Mouse (Mus musculus) forebrain, postnatal 0 days (tissue): ENCODE measurements around the gene Timm8a2. TPM values are rescaled to one million over a fixed set of nuclear protein-coding genes. Genes with fewer than 3 reads are reported as not detected.

Experiments
- ATAC-seq: fragments of 200-750 bp; cut with Nextera tagmentation; 2 replicates; pipeline ENCODE4 v1.8.0; 2017; ENCODE audit warnings: mild to moderate bottlenecking, moderate library complexity
- DNase-seq: peaks from one replicate; pipeline ENCODE4 v3.0.0-alpha.2; 2015
- H3K27ac ChIP-seq: fragments of 300-500 bp; sonication (generic); 2 replicates; pipeline ENCODE4 v1.5.1; 2014; ENCODE audit warnings: low read depth, mild to moderate bottlenecking, antibody characterized with exemption, low read length, moderate library complexity, mixed read lengths
- H3K27me3 ChIP-seq: fragments of 300-500 bp; sonication (generic); 2 replicates; pipeline ENCODE4 v1.6.1; 2014; ENCODE audit warnings: mild to moderate bottlenecking, low read length, mixed read lengths; ENCODE audit not compliant: insufficient read depth
- H3K36me3 ChIP-seq: fragments of 300-500 bp; sonication (generic); 2 replicates; pipeline ENCODE4 v1.6.1; 2014; ENCODE audit warnings: mild to moderate bottlenecking, moderate library complexity; ENCODE audit not compliant: insufficient read depth
- H3K4me1 ChIP-seq: fragments of 300-500 bp; sonication (generic); 2 replicates; pipeline ENCODE4 v1.6.1; 2014; ENCODE audit warnings: antibody characterized with exemption; ENCODE audit not compliant: insufficient read depth
- H3K4me2 ChIP-seq: fragments of 300-500 bp; sonication (generic); 2 replicates; pipeline ENCODE4 v1.6.1; 2014; ENCODE audit warnings: low read depth, mild to moderate bottlenecking, moderate library complexity
- H3K4me3 ChIP-seq: fragments of 300-500 bp; sonication (generic); 2 replicates; pipeline ENCODE4 v1.5.1; 2014; ENCODE audit warnings: low read depth, low read length, mixed read lengths
- H3K9ac ChIP-seq: fragments of 300-500 bp; sonication (generic); 2 replicates; pipeline ENCODE4 v1.6.1; 2014; ENCODE audit warnings: mild to moderate bottlenecking
- H3K9me3 ChIP-seq: fragments of 300-500 bp; sonication (generic); 2 replicates; pipeline ENCODE4 v1.6.1; 2016; ENCODE audit warnings: low read length
- CTCF ChIP-seq: sonication (generic); IDR thresholded peaks from 2 replicates; pipeline ENCODE4 v1.5.1; 2016; ENCODE audit warnings: antibody characterized with exemption, control low read depth, low read depth
- WGBS: fragments of 180-500 bp; shearing (Covaris S2); extraction: QIAGEN DNeasy Blood & Tissue Kit; methylation state at CpG from one replicate; pipeline ENCODE4 v1.1.7; 2014; 5-methylcytosine and 5-hydroxymethylcytosine counted together
- polyA plus RNA-seq: library from polyadenylated mRNA; unstranded; fragments of >200 nt; fragmentation: Nextera tagmentation; extraction: Ambion mirVana; gene quantifications from 2 replicates; pipeline ENCODE4 v1.2.1, GENCODE M21; 2015
- total RNA-seq: library from RNA; depleted of rRNA; stranded (reverse); fragments of >200 nt; gene quantifications from 2 replicates; pipeline ENCODE4 v1.2.3, GENCODE M21; 2014; rRNA removed

The Timm8a2 gene
- total RNA-seq (1.2 TPM in 1 of 2 replicates, not detected in the other), polyA plus RNA-seq (not detected in 2 replicates)

GRCm38 (mm10) chr14:122034451-122034850 is at the start of gene Timm8a2:
Timm8a2 (plus strand) TSS chr14:122034674.
- Histone ChIP-seq H3K4me3 (no peak within 1 kb of the TSS), H3K4me2 (no peak within 1 kb of the TSS), H3K4me1 (no peaks in the 10 kb centered on the region), H3K9ac (no peak within 1 kb of the TSS), H3K27ac (no peak within 1 kb of the TSS), H3K9me3 (no peaks in the 10 kb centered on the region), H3K27me3 (no peaks in the 10 kb centered on the region), H3K36me3 (no peaks in the 10 kb centered on the region)
- 93% methylated on average over 13 of the region's 13 CpGs for WGBS
- ATAC-seq (no peak), DNase-seq (no peak)
- no peak for TF ChIP-seq CTCF

GRCm38 (mm10) chr14:121985477-121985876 is 49.0 kb upstream of the Timm8a2 start:
- ATAC-seq, result no peak
- no peak overlapping the region for H3K4me2 ChIP-seq
- H3K9me3 ChIP-seq, result no peaks in the 10 kb centered on the region
- H3K36me3 ChIP-seq, result no peaks in the 10 kb centered on the region
- H3K4me1 ChIP-seq, result no peaks in the 10 kb centered on the region
- no peak for TF ChIP-seq CTCF
- no peak overlapping the region for H3K27ac ChIP-seq
- 89% methylated on average over 3 of the region's 3 CpGs for WGBS
- H3K4me3 ChIP-seq, result no peak overlapping the region
- H3K27me3 ChIP-seq, result no peaks in the 10 kb centered on the region
- no peak overlapping the region for H3K9ac ChIP-seq
- DNase-seq, result no peak

GRCm38 (mm10) chr14:121986028-121986427 is 48.4 kb upstream of the Timm8a2 start:
- H3K9ac ChIP-seq, result no peak overlapping the region
- TF ChIP-seq CTCF, result no peak
- H3K4me3 ChIP-seq, result no peak overlapping the region
- DNase-seq, result no peak
- WGBS, result 88% methylated on average over 6 of the region's 6 CpGs
- no peak overlapping the region for H3K4me2 ChIP-seq
- no peaks in the 10 kb centered on the region for H3K9me3 ChIP-seq
- H3K4me1 ChIP-seq, result no peaks in the 10 kb centered on the region
- no peak for ATAC-seq
- no peak overlapping the region for H3K27ac ChIP-seq
- H3K27me3 ChIP-seq, result no peaks in the 10 kb centered on the region
- no peaks in the 10 kb centered on the region for H3K36me3 ChIP-seq

- Histone ChIP-seq H3K9ac (no peak overlapping the region), H3K27ac (no peak overlapping the region), H3K27me3 (no peaks in the 10 kb centered on the region), H3K9me3 (no peaks in the 10 kb centered on the region), H3K4me2 (no peak overlapping the region), H3K36me3 (no peaks in the 10 kb centered on the region), H3K4me1 (no peaks in the 10 kb centered on the region), H3K4me3 (no peak overlapping the region)
- no peak for TF ChIP-seq CTCF
- ATAC-seq (no peak), DNase-seq (no peak)
- 82% methylated on average over 1 of the region's 1 CpGs for WGBS
Observed at GRCm38 (mm10) chr14:121987287-121987686, 47.2 kb upstream of the Timm8a2 start.

GRCm38 (mm10) chr14:121987691-121988090 is 46.8 kb upstream of the Timm8a2 start:
- H3K27me3 ChIP-seq, result no peaks in the 10 kb centered on the region
- ATAC-seq, result no peak
- no peak overlapping the region for H3K27ac ChIP-seq
- no peak for DNase-seq
- H3K9me3 ChIP-seq, result no peaks in the 10 kb centered on the region
- no peaks in the 10 kb centered on the region for H3K4me1 ChIP-seq
- H3K36me3 ChIP-seq, result no peaks in the 10 kb centered on the region
- TF ChIP-seq CTCF, result no peak
- no peak overlapping the region for H3K4me2 ChIP-seq
- no peak overlapping the region for H3K9ac ChIP-seq
- no peak overlapping the region for H3K4me3 ChIP-seq
- WGBS, result 86% methylated on average over 4 of the region's 4 CpGs

GRCm38 (mm10) chr14:121989331-121989730 is 45.1 kb upstream of the Timm8a2 start:
- Histone ChIP-seq H3K27me3 (no peaks in the 10 kb centered on the region), H3K27ac (no peak overlapping the region), H3K4me2 (no peak overlapping the region), H3K4me1 (no peaks in the 10 kb centered on the region), H3K36me3 (peaks cover 3% of the 10 kb centered on the region; the same call in 1 of the 2 replicates), H3K4me3 (no peak overlapping the region), H3K9me3 (no peaks in the 10 kb centered on the region), H3K9ac (no peak overlapping the region)
- TF ChIP-seq CTCF, result no peak
- DNase-seq (no peak), ATAC-seq (no peak)
- WGBS, result 97% methylated on average over 3 of the region's 3 CpGs

- no peak for TF ChIP-seq CTCF
- WGBS, result 97% methylated on average over 3 of the region's 3 CpGs
Observed at GRCm38 (mm10) chr14:121989869-121990268, 44.6 kb upstream of the Timm8a2 start.

More at GRCm38 (mm10) chr14:121989869-121990268, 44.6 kb upstream of the Timm8a2 start:
- no peaks in the 10 kb centered on the region for H3K9me3 ChIP-seq
- DNase-seq (no peak), ATAC-seq (no peak)
- H3K36me3 ChIP-seq, result peaks cover 8% of the 10 kb centered on the region
- no peak overlapping the region for H3K9ac ChIP-seq
- H3K27ac ChIP-seq, result no peak overlapping the region
- H3K27me3 ChIP-seq, result no peaks in the 10 kb centered on the region
- H3K4me1 ChIP-seq, result no peaks in the 10 kb centered on the region
- H3K4me3 ChIP-seq, result no peak overlapping the region
- H3K4me2 ChIP-seq, result no peak overlapping the region
